Mouse (Mus musculus): ENCODE measurements around the gene Gm20517.

DNA sequence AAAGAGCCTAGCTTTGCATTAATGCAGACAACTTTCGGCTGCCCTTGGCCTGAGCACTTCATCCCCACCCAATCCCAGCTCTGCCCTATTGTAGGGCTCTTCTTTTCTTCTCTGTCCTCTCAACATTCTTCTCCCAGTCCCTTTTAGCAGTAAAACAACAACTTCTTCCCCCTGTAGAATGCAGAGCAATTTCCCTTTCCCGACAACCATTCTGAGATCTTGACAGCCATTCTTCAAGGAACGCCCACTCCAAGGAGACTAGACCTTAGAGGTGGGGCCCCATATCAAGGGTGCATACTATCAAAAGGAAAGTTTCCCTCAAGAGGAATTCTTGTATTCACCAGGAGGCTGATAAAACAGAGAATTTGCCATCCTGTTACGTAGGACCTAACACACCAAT lies 37.6 kb downstream of the Gm20517 start:
- no peak for TF ChIP-seq CTCF (conservative IDR thresholded peaks at IDR 0.05; ENCODE audit: insufficient read depth, insufficient read length, low read depth, low read length)
- TF ChIP-seq POLR2A (IDR thresholded peaks at IDR 0.05; ENCODE audit: low read depth, low read length), result no peak
